Mouse (Mus musculus) left cerebral cortex, adult 6 months (tissue): ENCODE data around the gene Gm11939. TPM values are rescaled to one million over a fixed set of nuclear protein-coding genes. Genes with fewer than 3 reads are reported as not detected.

Experiments used
- long read RNA-seq, 2 experiments: library from polyadenylated mRNA; unstranded; transcript quantifications; one replicate each; pipeline ENCODE4 v2.0.0; 2019 to 2020
- polyA plus RNA-seq: library from polyadenylated mRNA; unstranded; fragments of <200 nt; fragmentation: Nextera tagmentation; gene quantifications from 2 replicates; pipeline ENCODE4 v1.2.3, GENCODE M21; 2021

The Gm11939 gene
- not detected in 2 replicates for polyA plus RNA-seq
- long read RNA-seq, experiment 1, result 0 reads
- long read RNA-seq, experiment 2, result 0 reads

DNA sequence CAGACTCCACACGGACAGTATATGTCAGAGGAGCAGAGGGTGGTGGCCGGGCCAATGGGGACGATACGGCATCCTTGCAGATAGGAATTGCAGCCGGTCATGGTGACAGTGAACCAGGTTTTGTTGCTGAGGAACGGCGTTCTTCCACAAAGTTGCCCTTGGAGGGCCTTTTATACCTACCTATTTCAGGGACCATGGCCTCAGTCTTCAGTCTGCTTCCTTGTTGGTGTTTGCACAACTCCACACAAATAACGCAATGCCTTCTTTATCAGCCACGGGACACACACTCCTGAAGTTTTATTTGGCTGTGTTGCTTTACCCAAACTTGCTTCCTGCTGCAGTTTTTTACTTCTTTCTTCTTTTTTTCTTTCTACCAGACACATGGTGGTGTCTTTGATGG, at the start of gene Gm11939:
Gene Gm11939, minus strand, starts transcription at position 101 of the 400 bp plus-strand sequence.

DNA sequence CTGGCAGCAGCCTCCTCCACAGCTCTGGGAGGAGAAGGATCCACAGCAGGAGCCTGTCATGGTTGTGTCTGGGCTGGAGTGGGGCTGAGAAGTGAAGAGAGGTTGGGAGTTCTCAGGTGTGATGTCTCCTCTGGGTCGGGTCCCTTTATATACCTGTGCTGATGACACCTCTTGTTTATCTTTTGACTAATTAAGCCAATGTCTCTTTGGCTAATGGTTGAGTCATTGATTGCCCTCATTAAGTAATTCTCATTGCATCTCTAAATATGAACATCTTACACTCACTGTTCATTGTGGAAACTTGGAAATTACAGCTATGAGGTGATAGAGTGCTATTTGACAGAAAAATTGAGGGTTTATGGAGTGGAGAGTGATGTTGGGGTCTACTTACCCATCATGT, 43.9 kb upstream of the Gm11939 start, which contains the start of gene Gm11938:
Gene Gm11938, minus strand, starts transcription at position 101 of the 400 bp plus-strand sequence.

DNA sequence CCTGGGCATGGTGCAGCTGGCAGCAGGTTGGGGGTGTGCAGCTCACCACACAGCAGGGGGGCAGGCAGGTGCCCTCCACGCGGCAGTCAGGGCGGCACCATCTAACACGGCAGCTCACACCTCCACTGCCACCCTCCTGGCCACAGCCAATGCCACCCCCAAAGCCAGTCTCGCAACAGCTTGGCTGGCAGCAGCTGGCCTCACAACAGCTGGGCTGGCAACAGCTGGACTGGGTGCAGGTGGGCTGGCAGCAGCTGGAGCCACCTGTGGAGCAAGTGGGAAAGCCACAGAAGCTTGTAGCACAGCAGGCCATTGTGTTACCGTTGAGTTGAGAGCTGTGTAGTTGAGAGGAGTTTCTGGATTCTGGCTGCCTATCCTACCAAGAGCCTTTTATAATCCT, 38.5 kb upstream of the Gm11939 start, which contains the start of gene Krtap9-3:
Gene Krtap9-3, minus strand, starts transcription at position 364 of the 400 bp plus-strand sequence.

DNA sequence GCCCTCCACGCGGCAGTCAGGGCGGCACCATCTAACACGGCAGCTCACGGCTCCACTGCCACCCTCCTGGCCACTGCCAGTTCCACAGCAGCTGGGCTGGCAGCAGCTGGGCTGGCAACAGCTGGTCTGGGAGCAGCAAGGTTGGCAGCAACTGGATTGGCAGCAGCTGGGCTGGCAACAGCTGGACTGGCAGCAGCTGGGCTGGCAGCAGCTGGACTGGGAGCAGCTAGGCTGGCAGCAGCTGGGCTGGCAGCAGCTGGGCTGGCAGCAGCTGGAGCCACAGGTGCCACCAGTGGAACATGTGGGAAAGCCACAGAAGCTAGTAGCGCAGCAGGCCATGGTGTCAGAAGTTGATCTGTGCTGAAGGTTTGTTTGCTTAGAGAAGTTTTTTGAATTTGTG, 31.7 kb upstream of the Gm11939 start, which contains the start of gene Krtap1-3:
Gene Krtap1-3, minus strand, starts transcription at position 359 of the 400 bp plus-strand sequence.

DNA sequence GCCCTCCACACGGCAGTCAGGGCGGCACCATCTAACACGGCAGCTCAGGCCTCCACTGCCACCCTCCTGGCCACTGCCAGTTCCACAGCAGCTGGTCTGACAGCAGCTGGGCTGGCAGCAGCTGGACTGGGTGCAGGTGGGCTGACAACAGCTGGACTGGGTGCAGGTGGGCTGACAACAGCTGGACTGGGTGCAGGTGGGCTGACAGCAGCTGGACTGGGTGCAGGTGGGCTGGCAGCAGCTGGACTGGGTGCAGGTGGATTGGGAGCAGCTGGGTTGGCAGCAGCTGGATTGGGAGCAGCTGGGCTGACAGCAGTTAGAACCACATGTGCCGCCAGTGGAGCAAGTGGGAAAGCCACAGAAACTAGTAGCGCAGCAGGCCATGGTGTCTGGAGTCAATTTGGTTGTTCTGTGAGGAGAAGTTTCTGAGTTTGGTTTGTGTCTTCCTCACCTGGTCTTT, 24.0 kb upstream of the Gm11939 start, which contains the start of gene Krtap1-4:
Gene Krtap1-4, minus strand, starts transcription at position 410 of the 460 bp plus-strand sequence.

DNA sequence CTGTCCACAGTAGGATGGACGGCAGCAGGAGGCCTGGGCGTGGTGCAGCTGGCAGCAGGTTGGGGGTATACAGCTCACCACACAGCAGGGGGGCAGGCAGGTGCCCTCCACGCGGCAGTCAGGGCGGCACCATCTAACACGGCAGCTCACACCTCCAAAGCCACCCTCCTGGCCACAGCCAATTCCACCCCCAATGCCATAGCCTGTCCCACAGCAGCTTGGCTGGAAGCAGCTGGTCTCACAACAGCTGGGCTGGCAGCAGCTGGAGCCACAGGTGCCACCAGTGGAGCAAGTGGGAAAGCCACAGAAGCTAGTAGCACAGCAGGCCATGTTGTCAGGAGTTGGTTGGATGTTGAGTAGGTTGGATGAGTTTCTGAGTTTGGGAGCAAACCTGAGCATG, 21.4 kb upstream of the Gm11939 start, which contains the start of gene Krtap1-5:
Gene Krtap1-5, minus strand, starts transcription at position 381 of the 400 bp plus-strand sequence.

DNA sequence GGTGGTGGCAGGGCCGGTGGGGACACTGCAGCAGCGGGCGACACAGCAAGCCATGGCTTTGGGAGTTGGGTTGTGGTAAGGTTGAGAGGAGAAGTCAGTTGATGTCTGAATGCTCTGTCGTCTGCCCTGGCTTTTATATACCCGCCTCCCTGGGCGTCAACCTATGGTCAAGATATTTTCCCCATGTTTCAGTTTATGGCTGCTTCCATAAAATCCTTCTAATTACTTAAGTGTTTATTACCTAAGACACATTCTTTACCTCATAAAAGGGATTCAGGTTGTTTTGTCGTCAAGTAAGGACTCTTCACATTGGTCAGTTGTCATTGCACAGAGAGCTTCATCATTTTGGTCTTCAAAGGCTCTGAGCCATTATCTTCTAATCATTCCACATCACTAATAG, 7.3 kb upstream of the Gm11939 start, which contains the start of gene Krtap3-1:
Gene Krtap3-1, minus strand, starts transcription at position 101 of the 400 bp plus-strand sequence.

DNA sequence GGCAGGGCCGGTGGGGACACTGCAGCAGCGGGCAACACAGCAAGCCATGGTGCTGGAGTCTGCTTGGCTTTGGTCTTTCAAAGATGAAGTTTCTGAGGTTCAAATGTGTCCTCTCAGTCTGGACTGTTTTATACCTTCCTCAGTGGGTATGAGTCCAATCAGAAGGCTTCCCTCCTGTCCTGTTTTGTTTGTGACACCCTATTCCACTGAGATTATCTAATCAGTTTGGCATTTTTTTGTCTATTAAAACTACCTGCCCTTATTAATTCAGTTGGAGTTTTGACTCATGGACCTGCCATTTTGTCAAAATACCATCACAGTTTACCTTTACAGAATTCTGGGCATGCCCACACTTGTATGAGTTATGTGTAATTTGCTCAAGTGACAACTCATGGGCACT, 2.5 kb downstream of the Gm11939 start, which contains the start of gene Krtap3-2:
Gene Krtap3-2, minus strand, starts transcription at position 101 of the 400 bp plus-strand sequence.

DNA sequence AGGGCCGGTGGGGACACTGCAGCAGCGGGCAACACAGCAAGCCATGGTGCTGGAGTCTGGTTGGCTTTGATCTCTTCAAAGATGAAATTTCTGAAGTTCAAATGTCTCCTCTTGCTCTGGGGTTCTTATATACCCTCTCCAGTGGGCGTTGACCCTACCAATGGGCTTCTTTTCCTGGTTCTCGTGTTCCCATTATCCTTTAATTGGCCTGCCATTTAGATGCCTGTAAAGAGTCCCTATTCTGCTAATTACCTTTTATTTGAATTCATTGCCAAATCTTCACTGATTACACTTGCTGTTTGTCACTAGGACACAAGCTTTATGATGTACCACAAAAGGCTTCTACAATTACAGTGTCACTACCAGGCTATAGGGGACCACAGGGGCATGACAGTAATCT, 8.5 kb downstream of the Gm11939 start, which contains the start of gene Krtap3-3:
Gene Krtap3-3, minus strand, starts transcription at position 101 of the 400 bp plus-strand sequence.

DNA sequence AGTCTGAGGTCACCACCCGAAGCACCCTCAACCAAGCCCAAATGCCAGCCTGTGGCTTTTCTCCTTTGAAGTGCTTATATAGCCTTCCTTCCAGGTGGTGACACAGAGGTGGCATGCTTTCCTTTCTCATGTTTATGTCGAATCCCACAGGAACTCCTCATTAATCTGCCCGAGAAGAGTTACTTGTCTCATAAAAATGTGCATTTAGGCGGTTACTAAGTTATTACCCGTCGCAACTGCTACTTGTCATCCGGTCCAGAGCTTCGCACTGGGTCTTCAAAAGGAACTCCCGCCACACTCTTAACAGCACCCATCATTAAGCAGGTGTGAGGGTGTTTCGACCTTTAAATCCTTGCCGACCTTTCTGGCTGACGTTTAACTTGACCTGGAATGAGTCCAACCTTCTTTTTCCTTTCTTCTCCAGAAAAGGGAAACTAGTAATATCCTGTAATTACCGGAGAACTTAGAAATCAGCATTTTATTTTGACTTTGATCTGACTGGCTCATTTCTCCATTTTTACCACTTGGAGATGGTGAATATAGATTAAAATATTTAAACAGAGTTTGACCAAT, 37.9 kb downstream of the Gm11939 start, which contains the start of gene Krt39:
Gene Krt39, minus strand, starts transcription at position 51 of the 573 bp plus-strand sequence.

Other genes with a start within 250 kb of the Gm11939 start
- gene Krt25, start 236.5 kb downstream of the Gm11939 start, polyA plus RNA-seq, result not detected in 2 replicates
- 0.05 TPM in 1 of 2 replicates, not detected in the other for gene Krt26, start 221.5 kb downstream of the Gm11939 start, polyA plus RNA-seq
- not detected in 2 replicates for gene Krt27, start 208.4 kb downstream of the Gm11939 start, polyA plus RNA-seq
- 0.13 and 0.16 TPM in 2 replicates for gene Krt28, start 184.6 kb downstream of the Gm11939 start, polyA plus RNA-seq
- gene Krt10, start 170.1 kb downstream of the Gm11939 start, polyA plus RNA-seq, result 39.1 and 40.8 TPM in 2 replicates
- 21.1 and 24.0 TPM in 2 replicates for gene Krt12, start 137.2 kb downstream of the Gm11939 start, polyA plus RNA-seq
- 0.43 TPM in 1 of 2 replicates, not detected in the other for gene Krt20, start 121.3 kb downstream of the Gm11939 start, polyA plus RNA-seq
- gene Krt23, start 66.3 kb downstream of the Gm11939 start, polyA plus RNA-seq, result not detected in 2 replicates
- not detected in 2 replicates for gene Krt39, start 38.1 kb downstream of the Gm11939 start, polyA plus RNA-seq
- not detected in 2 replicates for gene Krt40, start 16.3 kb downstream of the Gm11939 start, polyA plus RNA-seq
- not detected in 2 replicates for gene Krtap3-3, start 8.6 kb downstream of the Gm11939 start, polyA plus RNA-seq
- gene Krtap3-2, start 2.6 kb downstream of the Gm11939 start, polyA plus RNA-seq, result not detected in 2 replicates
- gene Krtap3-1, start 7.2 kb upstream of the Gm11939 start, polyA plus RNA-seq, result not detected in 2 replicates
- not detected in 2 replicates for gene Krtap1-5, start 21.6 kb upstream of the Gm11939 start, polyA plus RNA-seq
- not detected in 2 replicates for gene Krtap1-4, start 24.2 kb upstream of the Gm11939 start, polyA plus RNA-seq
- gene Krtap1-3, start 31.9 kb upstream of the Gm11939 start, polyA plus RNA-seq, result not detected in 2 replicates
- not detected in 2 replicates for gene Krtap9-3, start 38.6 kb upstream of the Gm11939 start, polyA plus RNA-seq
- not detected in 2 replicates for gene Gm11938, start 43.8 kb upstream of the Gm11939 start, polyA plus RNA-seq
- not detected in 2 replicates for gene Gm11937, start 50.7 kb upstream of the Gm11939 start, polyA plus RNA-seq
- gene Krtap2-4, start 55.4 kb upstream of the Gm11939 start, polyA plus RNA-seq, result not detected in 2 replicates
- not detected in 2 replicates for gene Gm11562, start 61.0 kb upstream of the Gm11939 start, polyA plus RNA-seq
- gene Krtap4-1, start 68.8 kb upstream of the Gm11939 start, polyA plus RNA-seq, result not detected in 2 replicates
- not detected in 2 replicates for gene Krtap4-2, start 75.6 kb upstream of the Gm11939 start, polyA plus RNA-seq
- not detected in 2 replicates for gene Krtap4-7, start 84.6 kb upstream of the Gm11939 start, polyA plus RNA-seq
- not detected in 2 replicates for gene Gm11555, start 90.8 kb upstream of the Gm11939 start, polyA plus RNA-seq
- not detected in 2 replicates for gene Gm11563, start 99.5 kb upstream of the Gm11939 start, polyA plus RNA-seq
- not detected in 2 replicates for gene Krtap4-6, start 106.5 kb upstream of the Gm11939 start, polyA plus RNA-seq
- gene Gm14190, start 131.3 kb upstream of the Gm11939 start, polyA plus RNA-seq, result not detected in 2 replicates
- not detected in 2 replicates for gene Gm14180, start 174.8 kb upstream of the Gm11939 start, polyA plus RNA-seq
- not detected in 2 replicates for gene Gm11595, start 213.4 kb upstream of the Gm11939 start, polyA plus RNA-seq
- not detected in 2 replicates for gene Krtap4-8, start 221.2 kb upstream of the Gm11939 start, polyA plus RNA-seq
- gene Krtap4-9, start 225.7 kb upstream of the Gm11939 start, polyA plus RNA-seq, result not detected in 2 replicates
- not detected in 2 replicates for gene Gm11596, start 234.0 kb upstream of the Gm11939 start, polyA plus RNA-seq
- not detected in 2 replicates for gene Gm11569, start 239.5 kb upstream of the Gm11939 start, polyA plus RNA-seq
- not detected in 2 replicates for gene Gm11554, start 245.0 kb upstream of the Gm11939 start, polyA plus RNA-seq